Mouse (Mus musculus): ENCODE results near the gene Ttc9b. TPM values are rescaled to one million over a fixed set of nuclear protein-coding genes. Genes with fewer than 3 reads are reported as not detected.

Gene Ttc9b
- polyA plus RNA-seq (2014; fragmentation: Illumina TruSeq; extraction: RNeasy Lipid Tissue Mini Kit (QIAGEN cat#74804); ENCODE audit: low read depth, low replicate concordance) = not detected

GRCm38 (mm10) chr7:27653681-27654437, at the start of gene Ttc9b:
Ttc9b (plus strand) TSS chr7:27653915.

GRCm38 (mm10) chr7:27674522-27675221, 21.0 kb downstream of the Ttc9b start, which contains the start of gene Map3k10:
Map3k10 (minus strand) TSS chr7:27674598.

GRCm38 (mm10) chr7:27688815-27689612, 35.3 kb downstream of the Ttc9b start, which contains the start of gene Zfp607b:
Zfp607b (plus strand) TSS chr7:27689340.

Other genes starting within 250 kb of the Ttc9b start
- not detected for gene Sptbn4, start 206.2 kb upstream of the Ttc9b start, polyA plus RNA-seq (2014; fragmentation: Illumina TruSeq; extraction: RNeasy Lipid Tissue Mini Kit (QIAGEN cat#74804); ENCODE audit: low read depth, low replicate concordance)
- gene Blvrb, start 205.9 kb upstream of the Ttc9b start, polyA plus RNA-seq (2014; fragmentation: Illumina TruSeq; extraction: RNeasy Lipid Tissue Mini Kit (QIAGEN cat#74804); ENCODE audit: low read depth, low replicate concordance) = 1.1 TPM
- gene Sertad3, start 180.1 kb upstream of the Ttc9b start, polyA plus RNA-seq (2014; fragmentation: Illumina TruSeq; extraction: RNeasy Lipid Tissue Mini Kit (QIAGEN cat#74804); ENCODE audit: low read depth, low replicate concordance) = 1.1 TPM
- 0.36 TPM for gene Sertad1, start 167.0 kb upstream of the Ttc9b start, polyA plus RNA-seq (2014; fragmentation: Illumina TruSeq; extraction: RNeasy Lipid Tissue Mini Kit (QIAGEN cat#74804); ENCODE audit: low read depth, low replicate concordance)
- 0.08 TPM for gene Prx, start 154.6 kb upstream of the Ttc9b start, polyA plus RNA-seq (2014; fragmentation: Illumina TruSeq; extraction: RNeasy Lipid Tissue Mini Kit (QIAGEN cat#74804); ENCODE audit: low read depth, low replicate concordance)
- gene Hipk4, start 130.6 kb upstream of the Ttc9b start, polyA plus RNA-seq (2014; fragmentation: Illumina TruSeq; extraction: RNeasy Lipid Tissue Mini Kit (QIAGEN cat#74804); ENCODE audit: low read depth, low replicate concordance) = 0.20 TPM
- gene Pld3, start 100.7 kb upstream of the Ttc9b start, polyA plus RNA-seq (2014; fragmentation: Illumina TruSeq; extraction: RNeasy Lipid Tissue Mini Kit (QIAGEN cat#74804); ENCODE audit: low read depth, low replicate concordance) = 1.8 TPM
- 2.4 TPM for gene 2310022A10Rik, start 100.7 kb upstream of the Ttc9b start, polyA plus RNA-seq (2014; fragmentation: Illumina TruSeq; extraction: RNeasy Lipid Tissue Mini Kit (QIAGEN cat#74804); ENCODE audit: low read depth, low replicate concordance)
- gene Akt2, start 62.4 kb upstream of the Ttc9b start, polyA plus RNA-seq (2014; fragmentation: Illumina TruSeq; extraction: RNeasy Lipid Tissue Mini Kit (QIAGEN cat#74804); ENCODE audit: low read depth, low replicate concordance) = 8.8 TPM
- gene Map3k10, start 20.7 kb downstream of the Ttc9b start, polyA plus RNA-seq (2014; fragmentation: Illumina TruSeq; extraction: RNeasy Lipid Tissue Mini Kit (QIAGEN cat#74804); ENCODE audit: low read depth, low replicate concordance) = 2.0 TPM
- gene Zfp607b, start 35.4 kb downstream of the Ttc9b start, polyA plus RNA-seq (2014; fragmentation: Illumina TruSeq; extraction: RNeasy Lipid Tissue Mini Kit (QIAGEN cat#74804); ENCODE audit: low read depth, low replicate concordance) = 2.1 TPM
- 25.0 TPM for gene Zfp60, start 77.5 kb downstream of the Ttc9b start, polyA plus RNA-seq (2014; fragmentation: Illumina TruSeq; extraction: RNeasy Lipid Tissue Mini Kit (QIAGEN cat#74804); ENCODE audit: low read depth, low replicate concordance)
- gene Zfp626, start 153.3 kb downstream of the Ttc9b start, polyA plus RNA-seq (2014; fragmentation: Illumina TruSeq; extraction: RNeasy Lipid Tissue Mini Kit (QIAGEN cat#74804); ENCODE audit: low read depth, low replicate concordance) = 15.7 TPM
- 11.0 TPM for gene Zfp59, start 184.7 kb downstream of the Ttc9b start, polyA plus RNA-seq (2014; fragmentation: Illumina TruSeq; extraction: RNeasy Lipid Tissue Mini Kit (QIAGEN cat#74804); ENCODE audit: low read depth, low replicate concordance)
- gene Zfp607a, start 203.6 kb downstream of the Ttc9b start, polyA plus RNA-seq (2014; fragmentation: Illumina TruSeq; extraction: RNeasy Lipid Tissue Mini Kit (QIAGEN cat#74804); ENCODE audit: low read depth, low replicate concordance) = 5.1 TPM